Mouse (Mus musculus): ENCODE measurements around the gene Top2a. TPM values are rescaled to one million over a fixed set of nuclear protein-coding genes. Genes with fewer than 3 reads are reported as not detected.

The Top2a gene
- total and polyA plus RNA-seq, 3 experiments = 385 to 444 (median 400) TPM

- dilution Hi-C loops (cut with MboI; ENCODE audit: extremely low pct_ligation_motif_present, extremely low pct_unique_long_range_greater_than_20kb, low sequenced_read_pairs) = no loop called here
- TF ChIP-seq POLR2AphosphoS2 (IDR thresholded peaks at IDR 0.05; ENCODE audit: low read depth, low read length) (0 out of 2 replicates have a peak, but pooled peaks have one; percentile 9), MEF2A (IDR thresholded peaks at IDR 0.05; ENCODE audit: borderline replicate concordance, low read depth, low read length) (no peak)
- H3K27me3 ChIP-seq (replicated peaks) = no peaks in the 10 kb centered on the region
Measured at GRCm38 (mm10) chr11:99006788-99007187, 17.2 kb downstream of the Top2a start.

DNA sequence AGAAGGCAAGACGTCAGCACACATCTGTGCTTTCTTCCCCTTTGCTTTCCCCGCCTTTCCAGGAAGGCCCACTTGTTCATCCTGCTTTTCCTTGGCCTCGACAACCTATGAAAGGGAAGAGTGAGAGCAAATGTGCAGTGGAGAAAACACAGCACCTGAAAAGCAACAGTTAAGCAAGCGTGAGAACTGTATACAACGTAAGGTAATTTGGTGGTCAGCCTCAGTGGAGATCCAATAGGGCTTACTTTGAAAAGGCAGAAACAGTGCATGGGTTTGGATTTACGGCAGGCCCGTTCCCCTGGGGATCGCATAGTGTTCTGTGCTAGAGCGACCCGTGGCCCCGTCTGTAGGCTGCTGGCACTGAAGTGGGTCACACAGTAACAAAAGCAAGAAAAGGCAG is 24.7 kb downstream of the Top2a start:
- peaks cover 80 to 98% of the 10 kb centered on the region in 2 experiments for H3K36me3 ChIP-seq (replicated peaks in 1 of 2; ENCODE audit: control insufficient read depth in 1 of 2, insufficient read depth in 1 of 2, low read length in 1 of 2)
- H3K9me3 ChIP-seq (replicated peaks; ENCODE audit: low read length) = no peaks in the 10 kb centered on the region
- no peaks in the 10 kb centered on the region for H3K4me1 ChIP-seq (ENCODE audit: control insufficient read depth in 1 of 2, insufficient read depth in 2 of 2)
- in situ Hi-C loops (cut with MboI; ENCODE audit: low pct_ligation_motif_present, low pct_unique_long_range_greater_than_20kb, low sequenced_read_pairs) = no loop called here
- DNase-seq (ENCODE audit: extremely low read depth) = no peak
- H3K4me2 ChIP-seq (ENCODE audit: insufficient read depth, low read depth, poor library complexity, severe bottlenecking) = no peak overlapping the region
- dilution Hi-C loops (cut with MboI; ENCODE audit: extremely low pct_ligation_motif_present, extremely low pct_unique_long_range_greater_than_20kb, low sequenced_read_pairs) = no loop called here
- H3K79me2 ChIP-seq (replicated peaks; ENCODE audit: control insufficient read depth, extremely low read depth, insufficient read depth, poor library complexity, severe bottlenecking) = peaks cover 7% of the 10 kb centered on the region
- H3K27ac ChIP-seq (ENCODE audit: insufficient read depth, low read depth) = no peak overlapping the region
- no peaks in the 10 kb centered on the region for H3K27me3 ChIP-seq (replicated peaks)
- TF ChIP-seq POLR2A (IDR thresholded peaks at IDR 0.05; ENCODE audit: low read depth, low read length) = peak; percentile 21; the same call in 1 of the 2 replicates
- TF ChIP-seq MAX (IDR thresholded peaks at IDR 0.05; ENCODE audit: low read length) = no peak
- no peak overlapping the region for H3K9ac ChIP-seq (ENCODE audit: insufficient read depth, low read depth)
- no peak overlapping the region for H3K4me3 ChIP-seq (replicated peaks in 1 of 3; ENCODE audit: low read depth in 2 of 3, low read length in 2 of 3, poor library complexity in 1 of 3)

More at GRCm38 (mm10) chr11:99006788-99007187, 17.2 kb downstream of the Top2a start:
- Histone ChIP-seq H3K79me2 (replicated peaks; ENCODE audit: control insufficient read depth, extremely low read depth, insufficient read depth, poor library complexity, severe bottlenecking) (peaks cover 31% of the 10 kb centered on the region), H3K4me3 (replicated peaks in 1 of 3; ENCODE audit: low read depth in 2 of 3, low read length in 2 of 3, poor library complexity in 1 of 3) (no peak overlapping the region), H3K9ac (ENCODE audit: insufficient read depth, low read depth) (no peak overlapping the region), H3K27ac (ENCODE audit: insufficient read depth, low read depth) (no peak overlapping the region), H3K4me1 (ENCODE audit: control insufficient read depth in 1 of 2, insufficient read depth in 2 of 2) (no peaks in the 10 kb centered on the region), H3K36me3 (replicated peaks in 1 of 2; ENCODE audit: control insufficient read depth in 1 of 2, insufficient read depth in 1 of 2, low read length in 1 of 2) (peaks cover 76 to 95% of the 10 kb centered on the region in 2 experiments), H3K9me3 (replicated peaks; ENCODE audit: low read length) (no peaks in the 10 kb centered on the region), H3K4me2 (ENCODE audit: insufficient read depth, low read depth, poor library complexity, severe bottlenecking) (no peak overlapping the region)
- no peak for DNase-seq (ENCODE audit: extremely low read depth)
- in situ Hi-C loops (cut with MboI; ENCODE audit: low pct_ligation_motif_present, low pct_unique_long_range_greater_than_20kb, low sequenced_read_pairs) = no loop called here

DNA sequence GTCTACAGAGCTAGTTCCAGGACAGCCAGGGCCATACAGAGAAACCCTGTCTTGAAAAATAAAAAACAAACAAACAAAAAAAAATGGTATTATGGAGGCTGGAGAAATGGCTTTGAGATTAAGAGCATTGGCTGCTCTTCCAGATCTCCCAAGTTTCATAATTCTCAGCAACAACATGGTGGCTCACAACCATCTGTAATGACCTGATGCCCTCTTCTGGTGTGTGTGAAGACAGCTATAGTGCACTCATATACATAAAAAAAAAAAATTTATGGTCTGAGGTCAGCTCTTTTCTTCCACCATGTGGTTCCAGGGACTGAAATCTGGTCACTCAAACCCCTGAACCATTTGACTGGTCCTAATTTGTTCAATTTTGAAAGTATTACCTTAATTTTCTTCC is 25.2 kb downstream of the Top2a start:
- in situ Hi-C loops (cut with MboI; ENCODE audit: low pct_ligation_motif_present, low pct_unique_long_range_greater_than_20kb, low sequenced_read_pairs) = no loop called here
- H3K36me3 ChIP-seq (replicated peaks in 1 of 2; ENCODE audit: control insufficient read depth in 1 of 2, insufficient read depth in 1 of 2, low read length in 1 of 2) = peaks cover 81 to 98% of the 10 kb centered on the region in 2 experiments

GRCm38 (mm10) chr11:98997659-98998058 is 26.3 kb downstream of the Top2a start:
- in situ Hi-C loops (cut with MboI; ENCODE audit: low pct_ligation_motif_present, low pct_unique_long_range_greater_than_20kb, low sequenced_read_pairs) = no loop called here
- peaks cover 85 to 98% of the 10 kb centered on the region in 2 experiments for H3K36me3 ChIP-seq (replicated peaks in 1 of 2; ENCODE audit: control insufficient read depth in 1 of 2, insufficient read depth in 1 of 2, low read length in 1 of 2)
- H3K9ac ChIP-seq (ENCODE audit: insufficient read depth, low read depth) = no peak overlapping the region
- H3K27me3 ChIP-seq (replicated peaks) = no peaks in the 10 kb centered on the region
- H3K27ac ChIP-seq (ENCODE audit: insufficient read depth, low read depth) = no peak overlapping the region
- H3K9me3 ChIP-seq (replicated peaks; ENCODE audit: low read length) = no peaks in the 10 kb centered on the region
- no peak overlapping the region for H3K4me3 ChIP-seq (replicated peaks in 1 of 3; ENCODE audit: low read depth in 2 of 3, low read length in 2 of 3, poor library complexity in 1 of 3)
- DNase-seq (ENCODE audit: extremely low read depth) = no peak
- no peak overlapping the region for H3K4me2 ChIP-seq (ENCODE audit: insufficient read depth, low read depth, poor library complexity, severe bottlenecking)
- TF ChIP-seq ETS1 (conservative IDR thresholded peaks at IDR 0.05; ENCODE audit: low read depth, low read length) (no peak), MEF2A (IDR thresholded peaks at IDR 0.05; ENCODE audit: borderline replicate concordance, low read depth, low read length) (no peak), POLR2AphosphoS2 (IDR thresholded peaks at IDR 0.05; ENCODE audit: low read depth, low read length) (no peak), JUN (IDR thresholded peaks at IDR 0.05; ENCODE audit: insufficient read depth, low read depth, low read length) (no peak), CHD1 (IDR thresholded peaks at IDR 0.05; ENCODE audit: low read depth, low read length) (no peak), SIN3A (IDR thresholded peaks at IDR 0.05; ENCODE audit: low read length) (no peak), NRF1 (IDR thresholded peaks at IDR 0.05; ENCODE audit: low read depth, low read length) (no peak), PAX5 (IDR thresholded peaks at IDR 0.05; ENCODE audit: low read length) (no peak), MXI1 (IDR thresholded peaks at IDR 0.05; ENCODE audit: low read depth, low read length) (no peak), TBP (conservative IDR thresholded peaks at IDR 0.05; ENCODE audit: low read depth, low read length) (no peak), BHLHE40 (IDR thresholded peaks at IDR 0.05; ENCODE audit: low read depth, low read length) (no peak)
- no peaks in the 10 kb centered on the region for H3K4me1 ChIP-seq (ENCODE audit: control insufficient read depth in 1 of 2, insufficient read depth in 2 of 2)
- dilution Hi-C loops (cut with MboI; ENCODE audit: extremely low pct_ligation_motif_present, extremely low pct_unique_long_range_greater_than_20kb, low sequenced_read_pairs) = no loop called here
- H3K79me2 ChIP-seq (replicated peaks; ENCODE audit: control insufficient read depth, extremely low read depth, insufficient read depth, poor library complexity, severe bottlenecking) = peaks cover 4% of the 10 kb centered on the region

More for the DNA sequence above, 25.2 kb downstream of the Top2a start:
- Histone ChIP-seq H3K9me3 (replicated peaks; ENCODE audit: low read length) (no peaks in the 10 kb centered on the region), H3K79me2 (replicated peaks; ENCODE audit: control insufficient read depth, extremely low read depth, insufficient read depth, poor library complexity, severe bottlenecking) (peaks cover 4% of the 10 kb centered on the region), H3K4me3 (replicated peaks in 1 of 3; ENCODE audit: low read depth in 2 of 3, low read length in 2 of 3, poor library complexity in 1 of 3) (no peak overlapping the region), H3K4me2 (ENCODE audit: insufficient read depth, low read depth, poor library complexity, severe bottlenecking) (no peak overlapping the region), H3K4me1 (ENCODE audit: control insufficient read depth in 1 of 2, insufficient read depth in 2 of 2) (no peaks in the 10 kb centered on the region), H3K9ac (ENCODE audit: insufficient read depth, low read depth) (no peak overlapping the region), H3K27me3 (replicated peaks) (no peaks in the 10 kb centered on the region), H3K27ac (ENCODE audit: insufficient read depth, low read depth) (no peak overlapping the region)
- DNase-seq (ENCODE audit: extremely low read depth) = no peak
- dilution Hi-C loops (cut with MboI; ENCODE audit: extremely low pct_ligation_motif_present, extremely low pct_unique_long_range_greater_than_20kb, low sequenced_read_pairs) = no loop called here
- TF ChIP-seq CTCF (conservative IDR thresholded peaks at IDR 0.05 in 1 of 2, IDR thresholded peaks at IDR 0.05 in 1 of 2; ENCODE audit: low read depth in 2 of 2, low read length in 2 of 2) (peak in 1 of 2 experiments; percentile 18; a peak in 1 of 4 replicates), CHD2 (IDR thresholded peaks at IDR 0.05; ENCODE audit: low read length) (no peak), MAZ (IDR thresholded peaks at IDR 0.05; ENCODE audit: low read depth, low read length) (no peak), E2F4 (IDR thresholded peaks at IDR 0.05; ENCODE audit: insufficient replicate concordance, low read depth, low read length) (no peak), MYC (IDR thresholded peaks at IDR 0.05; ENCODE audit: low read depth, low read length) (no peak), KAT2A (IDR thresholded peaks at IDR 0.05; ENCODE audit: insufficient replicate concordance, low read length) (no peak)

Measured in CH12.LX (cell line).